Mouse (Mus musculus): ENCODE results near the gene Cln5.

DNA sequence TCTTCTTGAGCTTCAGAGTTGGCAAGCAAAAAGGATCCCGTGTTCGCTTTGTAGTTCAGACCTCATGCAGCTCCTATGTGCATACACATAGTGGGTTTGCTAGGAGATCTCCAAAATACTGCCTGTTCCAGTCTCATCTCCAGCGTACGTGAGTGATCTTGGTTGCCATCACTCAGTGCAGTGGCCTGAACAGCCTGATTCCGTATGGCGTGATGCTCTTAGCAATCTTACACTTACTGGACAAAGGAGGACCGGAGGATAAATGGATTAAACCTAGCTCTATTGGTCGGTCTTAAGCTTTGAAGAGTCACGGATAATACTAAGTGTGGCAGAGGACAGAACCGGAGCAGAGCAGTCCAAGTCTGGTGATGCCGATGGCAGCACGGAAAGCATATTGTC is 552 bp upstream of the Cln5 start:
- no peak for TF ChIP-seq GATA1 (IDR thresholded peaks at IDR 0.05; ENCODE audit: low read length)
- no peak for TF ChIP-seq TAL1 (IDR thresholded peaks at IDR 0.05; ENCODE audit: low read length)

All from erythroblast, embryonic 14.5 days (primary cell).